Mouse (Mus musculus): ENCODE measurements around the gene Chrna4. TPM values are rescaled to one million over a fixed set of nuclear protein-coding genes. Genes with fewer than 3 reads are reported as not detected.

Chrna4 gene
- total RNA-seq, 2 experiments from 2014 or later = not detected

Other genes with a start within 250 kb of the Chrna4 start
- 10 to 100 TPM; 35.6 to 35.7 TPM for gene Ythdf1, start 122.6 kb downstream of the Chrna4 start, total RNA-seq (2021)
- not detected for gene Birc7, start 114.5 kb downstream of the Chrna4 start, total RNA-seq (2021)
- gene Nkain4, start 88.8 kb downstream of the Chrna4 start, total RNA-seq (2021) = 10 to 100 TPM in 1 of 2 experiments, 1 to 10 TPM in 1; 8.0 to 11.4 TPM
- gene Arfgap1, start 76.3 kb downstream of the Chrna4 start, total RNA-seq (2021) = 10 to 100 TPM; 32.5 to 33.2 TPM
- gene Col20a1, start 57.0 kb downstream of the Chrna4 start, total RNA-seq (2021) = under 1 TPM; 0.34 to 0.50 TPM
- gene Kcnq2, start 91.8 kb upstream of the Chrna4 start, total RNA-seq (2021) = under 1 TPM in 1 of 2 experiments, not detected in 1; 0.22 TPM
- gene Eef1a2, start 113.5 kb upstream of the Chrna4 start, total RNA-seq (2021) = 1,000 to 10,000 TPM; 1,438 to 1,541 TPM
- 10 to 100 TPM; 52.0 to 55.5 TPM for gene Ppdpf, start 143.7 kb upstream of the Chrna4 start, total RNA-seq (2021)
- gene Ptk6, start 159.2 kb upstream of the Chrna4 start, total RNA-seq (2021) = not detected
- gene Srms, start 169.6 kb upstream of the Chrna4 start, total RNA-seq (2021) = under 1 TPM; 0.25 to 0.42 TPM
- not detected for gene Fndc11, start 176.5 kb upstream of the Chrna4 start, total RNA-seq (2021)
- gene Helz2, start 198.5 kb upstream of the Chrna4 start, total RNA-seq (2021) = 1 to 10 TPM; 8.4 to 9.5 TPM
- 10 to 100 TPM in 1 of 2 experiments, 1 to 10 TPM in 1; 8.5 to 10.5 TPM for gene Gmeb2, start 244.5 kb upstream of the Chrna4 start, total RNA-seq (2021)

All from heart, postnatal 25 days (tissue).